Mouse (Mus musculus) thymus, postnatal 0 days (tissue): ENCODE measurements at regions not wholly inside any gene's neighbourhood (a gene's known extent, or its start where the extent isn't known, plus 50 kb on each side); places are given as distances from the start of the nearest gene placed in this dataset.

Source experiments
- DNase-seq: peaks from one replicate; pipeline ENCODE4 v3.0.0-alpha.2; 2015; ENCODE audit warnings: low spot score

DNA sequence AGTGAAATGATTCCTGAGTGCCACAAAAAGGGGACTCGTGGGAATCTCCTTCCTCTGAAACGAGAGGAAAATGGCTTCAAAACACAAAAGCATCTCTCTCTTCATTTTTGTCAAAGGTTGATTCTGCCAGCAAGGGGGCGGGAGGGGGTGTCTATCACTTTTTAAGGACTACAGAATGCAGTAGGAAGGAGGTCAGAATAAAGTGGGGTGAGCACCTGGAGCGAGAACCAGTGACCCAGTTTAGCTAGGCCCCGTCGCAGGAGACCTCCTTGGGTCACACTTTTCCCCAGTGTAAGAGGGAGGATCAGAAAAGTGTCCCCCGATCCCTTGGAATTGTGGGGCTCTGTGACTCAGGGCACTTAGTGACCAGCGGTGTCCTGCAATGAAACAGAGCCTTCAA, 133.1 kb downstream of the Tgfb2 start:
- DNase-seq, result no peak

DNA sequence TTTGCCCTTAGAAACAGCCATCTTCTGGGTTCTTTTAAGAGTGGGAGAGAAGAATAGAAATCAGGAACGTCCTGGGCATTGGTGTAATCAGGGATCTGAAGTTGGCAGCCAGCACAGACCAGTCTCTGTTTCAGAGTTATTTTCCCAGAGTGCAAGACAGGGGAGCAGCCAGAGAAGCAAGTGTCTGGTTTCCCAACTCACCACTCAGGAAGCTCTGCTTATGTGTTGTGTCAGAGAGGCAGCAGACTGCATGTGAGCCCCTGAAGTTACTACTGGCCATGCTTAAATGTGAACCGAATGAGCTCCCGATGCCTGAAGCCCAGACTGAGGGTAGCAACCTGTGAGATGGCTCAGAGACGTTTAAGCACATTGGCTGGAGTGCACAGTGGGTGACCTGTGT, 133.7 kb downstream of the Tgfb2 start:
- DNase-seq, result no peak

DNA sequence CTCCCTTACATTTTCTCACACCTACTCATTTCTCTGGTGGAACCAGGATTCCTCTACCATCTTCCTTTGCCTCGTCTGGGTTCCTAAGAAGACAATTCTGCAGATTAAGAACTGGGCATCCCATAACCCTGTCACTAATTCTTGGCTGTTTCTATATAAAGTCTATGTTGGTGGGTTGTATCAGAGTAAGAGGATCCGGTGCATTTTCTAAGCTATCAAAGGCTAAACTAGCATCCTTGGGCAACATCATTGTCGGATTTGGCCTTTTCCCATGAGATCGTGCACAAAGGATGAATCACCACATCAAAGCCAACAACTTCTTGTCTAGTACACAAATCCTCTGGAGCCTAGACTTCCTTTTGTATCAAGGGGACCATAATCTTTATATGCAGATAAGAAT, 137.3 kb downstream of the Tgfb2 start:
- no peak for DNase-seq

DNA sequence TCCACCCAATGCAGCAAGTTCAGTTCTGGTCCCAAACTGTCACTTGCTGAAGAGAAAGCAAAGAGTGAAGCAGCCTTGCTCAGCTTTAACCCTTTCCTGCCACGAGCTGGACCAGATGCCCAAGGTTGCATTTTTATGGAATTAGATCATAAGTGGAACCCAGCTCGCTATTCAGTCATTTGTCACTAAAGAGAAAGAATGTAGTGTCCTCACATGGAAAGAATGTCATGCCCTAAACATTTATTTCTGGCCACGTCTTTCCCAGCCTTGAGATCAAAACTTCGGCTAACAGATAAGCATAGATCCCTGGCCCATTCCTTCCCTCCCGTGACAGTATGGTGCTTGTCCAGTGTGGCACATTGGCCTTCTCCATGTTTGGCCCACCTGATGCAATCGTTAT, 137.7 kb downstream of the Tgfb2 start:
- DNase-seq, result no peak

DNA sequence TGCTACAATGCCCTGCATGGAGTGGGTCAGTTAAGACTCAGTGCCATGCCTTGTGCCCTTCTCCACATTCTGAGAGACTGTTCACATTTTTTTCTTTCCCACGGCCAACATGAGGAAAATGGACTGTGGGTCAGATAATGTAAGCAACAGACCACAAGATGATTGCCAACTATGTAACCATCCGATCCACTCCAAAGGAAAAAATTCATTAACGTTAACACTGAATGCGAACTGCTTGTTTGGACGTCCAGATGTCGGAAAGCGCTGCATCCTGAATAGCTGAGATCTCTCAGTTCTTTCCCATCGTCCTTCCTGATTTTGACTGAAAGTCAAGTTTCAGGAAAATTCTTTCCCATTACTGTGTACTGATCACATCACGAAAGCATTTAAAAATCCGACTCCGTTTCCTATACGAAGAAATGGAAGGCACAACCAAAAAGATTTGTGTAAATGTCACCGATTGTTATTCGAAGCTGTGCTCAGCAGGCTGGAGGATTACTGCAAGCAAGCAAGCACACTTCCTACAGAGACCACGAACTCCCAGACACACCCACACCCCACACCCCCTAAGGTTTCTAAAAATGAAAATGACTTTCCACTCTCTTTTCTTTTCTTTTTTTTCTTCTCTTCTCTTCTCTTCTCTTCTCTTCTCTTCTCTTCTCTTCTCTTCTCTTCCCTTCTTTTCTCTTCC, 138.5 kb downstream of the Tgfb2 start:
- no peak for DNase-seq

DNA sequence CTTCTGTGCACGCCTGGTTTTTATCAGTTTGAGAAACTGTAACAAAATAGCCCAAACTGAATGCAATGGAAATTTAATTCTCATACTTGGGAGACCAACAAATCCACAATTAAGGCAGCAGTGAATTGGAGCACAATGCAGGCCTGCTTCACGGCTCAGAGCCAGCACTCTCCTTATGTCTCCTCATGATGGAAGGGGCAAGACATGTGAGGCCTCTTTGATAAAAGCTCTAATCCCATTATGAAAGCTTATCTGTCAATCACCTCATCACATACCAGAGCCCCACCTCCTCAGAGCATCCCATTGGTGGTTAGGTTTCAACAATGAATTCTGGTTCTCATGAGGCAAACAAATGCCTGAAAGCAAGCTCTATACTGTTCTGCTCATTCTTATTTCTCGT, 143.8 kb downstream of the Tgfb2 start:
- DNase-seq, result no peak

DNA sequence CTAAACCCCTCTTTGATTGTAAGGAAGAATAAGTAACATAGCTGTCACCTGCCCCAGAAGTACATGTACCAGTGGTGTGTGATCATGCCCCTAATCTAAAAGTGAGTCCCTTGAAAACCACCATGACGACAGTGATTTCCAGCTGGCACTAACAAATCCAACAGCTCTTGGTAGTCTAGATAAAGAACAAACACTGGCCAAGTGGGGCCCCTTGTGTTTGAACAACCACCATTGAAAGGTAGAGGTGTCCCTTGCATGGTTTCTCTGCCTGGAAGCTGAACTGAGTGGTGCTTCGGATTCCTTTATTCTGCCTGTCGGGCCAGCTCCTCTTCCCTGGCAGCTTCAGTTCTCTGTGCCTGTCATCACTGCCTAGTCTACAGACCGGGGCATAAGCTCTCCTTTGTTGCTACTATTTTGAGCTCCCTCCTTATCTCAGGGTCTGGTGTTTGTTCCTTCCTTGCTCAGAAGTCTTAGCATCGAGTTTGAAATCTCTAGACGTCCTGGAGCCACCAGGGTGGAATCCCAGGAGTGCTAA, 150.3 kb downstream of the Tgfb2 start:
- no peak for DNase-seq

DNA sequence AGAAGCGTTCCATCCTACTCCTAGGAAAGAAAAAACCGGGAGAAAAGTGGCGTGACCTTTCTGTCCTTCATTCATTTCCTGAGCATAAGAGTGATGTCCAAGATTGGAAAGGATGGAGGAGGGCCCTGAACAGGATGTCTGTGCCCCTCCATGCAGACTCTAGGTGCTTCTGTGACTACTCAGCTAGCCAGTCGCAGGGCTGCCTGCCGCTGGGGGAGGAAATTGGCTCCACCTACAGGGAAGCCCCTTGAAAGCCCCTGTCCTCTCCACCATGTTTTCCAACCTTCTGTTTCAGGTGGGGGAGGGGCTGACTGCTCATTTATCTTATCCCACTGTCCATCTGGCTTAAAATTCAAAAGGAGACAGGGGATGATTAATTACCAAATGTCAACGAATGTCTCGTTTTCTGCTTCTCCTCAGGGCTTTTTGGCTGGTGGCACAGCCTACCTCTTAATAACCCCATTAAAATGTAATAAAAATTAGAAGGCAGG, 151.2 kb downstream of the Tgfb2 start:
- no peak for DNase-seq

DNA sequence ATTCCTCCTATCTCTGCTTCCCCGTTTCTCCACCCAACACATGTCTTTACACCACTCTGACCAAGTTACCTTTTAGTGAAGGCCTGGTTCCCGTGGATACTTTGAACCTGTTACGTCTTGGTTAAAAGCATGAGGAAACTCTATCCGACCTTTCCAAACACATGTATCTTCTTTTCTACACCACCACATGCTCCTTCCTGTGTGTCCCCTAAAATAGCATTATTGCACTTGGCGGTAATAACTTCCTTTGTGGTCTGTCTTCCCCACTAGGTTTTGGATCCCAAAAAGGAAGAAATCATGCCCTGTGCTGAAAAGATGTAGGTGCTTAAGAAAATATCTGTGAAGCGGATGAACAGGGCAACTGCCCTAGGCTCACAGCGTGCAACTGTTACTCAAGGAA, 153.1 kb downstream of the Tgfb2 start:
- no peak for DNase-seq

DNA sequence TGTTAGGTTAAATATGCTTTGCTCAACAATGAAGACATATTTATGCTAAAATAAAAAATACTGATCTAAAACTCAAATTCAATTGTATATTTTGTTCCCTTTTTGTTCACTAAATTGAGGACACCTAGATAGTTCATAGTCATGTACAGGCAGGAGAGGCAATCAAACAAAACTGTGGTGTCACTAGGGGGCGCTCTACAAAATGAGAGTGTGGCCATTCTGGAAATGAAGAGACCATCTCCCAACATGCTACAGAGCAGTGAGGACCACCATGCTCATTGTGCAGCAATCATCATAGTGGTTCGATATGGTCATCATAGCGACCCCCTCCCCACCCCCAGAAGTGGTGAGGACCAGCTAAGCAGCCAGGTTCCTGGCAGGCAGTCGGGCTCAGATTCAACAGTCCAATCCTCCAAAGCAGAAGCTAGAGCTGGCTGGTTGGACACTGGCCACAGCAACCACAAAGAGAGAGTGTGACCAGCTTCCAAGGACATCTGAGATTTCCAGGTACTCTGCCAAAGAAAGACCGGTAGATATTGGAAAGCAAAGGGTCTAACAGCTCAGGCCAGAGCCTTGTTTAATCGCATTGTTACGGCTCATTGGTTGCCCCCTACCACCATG, 155.4 kb downstream of the Tgfb2 start:
- DNase-seq, result no peak

DNA sequence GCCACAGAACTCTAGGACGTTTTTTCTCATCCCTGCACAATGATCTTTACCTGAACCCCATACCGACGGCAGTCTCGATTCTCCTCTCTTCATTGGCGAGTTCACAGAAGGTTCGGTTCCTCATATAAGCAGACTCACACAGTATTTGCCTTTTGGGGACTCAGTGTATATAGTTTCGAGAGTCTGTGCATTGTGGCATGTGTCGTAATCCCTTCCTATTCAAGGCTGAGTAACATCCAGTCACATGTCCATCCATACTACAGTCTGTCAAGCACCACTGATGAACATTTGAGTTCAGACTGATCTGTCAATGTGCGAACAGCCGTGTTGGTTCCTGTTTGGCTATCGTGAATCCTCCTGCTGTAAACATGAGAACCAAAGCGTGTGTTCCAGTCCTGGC, 156.6 kb downstream of the Tgfb2 start:
- no peak for DNase-seq

DNA sequence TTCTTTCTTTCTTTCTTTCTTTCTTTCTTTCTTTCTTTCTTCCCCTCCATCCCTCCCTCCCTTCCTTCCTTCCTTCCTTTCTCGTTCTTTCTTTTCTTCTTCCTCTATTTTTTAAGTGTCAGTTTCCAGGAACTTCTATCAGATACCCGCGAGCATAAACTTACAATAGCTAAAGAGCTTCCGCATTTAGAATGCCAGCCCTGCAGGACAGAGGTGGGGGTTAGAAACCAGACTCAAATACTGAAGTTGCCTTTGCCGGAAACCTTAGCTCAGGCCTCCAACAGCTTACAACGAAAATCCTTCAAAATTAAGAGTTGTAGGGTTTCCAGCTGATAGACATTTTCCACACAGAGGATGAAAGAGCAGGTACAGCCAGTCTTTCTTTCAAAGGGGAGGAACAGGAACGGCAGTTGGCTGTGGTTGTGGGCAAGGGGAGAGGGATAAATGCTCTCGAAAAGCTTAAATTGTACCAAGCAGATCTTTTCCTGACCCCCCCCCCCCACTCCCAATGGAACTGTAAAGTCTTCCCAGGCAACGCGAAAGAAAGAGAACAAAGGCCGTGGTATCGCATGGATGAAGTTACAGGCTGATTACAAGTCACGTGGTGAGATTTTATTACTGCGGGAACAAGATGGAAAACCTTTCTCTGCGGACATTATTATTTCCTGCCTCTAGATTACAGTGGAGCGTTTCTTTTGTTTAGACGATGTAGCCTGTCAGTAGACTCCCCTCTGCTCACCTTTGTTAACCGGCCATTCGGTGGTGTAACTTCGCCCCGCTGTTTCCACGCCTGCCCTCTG, 159.2 kb downstream of the Tgfb2 start:
- DNase-seq, result no peak

DNA sequence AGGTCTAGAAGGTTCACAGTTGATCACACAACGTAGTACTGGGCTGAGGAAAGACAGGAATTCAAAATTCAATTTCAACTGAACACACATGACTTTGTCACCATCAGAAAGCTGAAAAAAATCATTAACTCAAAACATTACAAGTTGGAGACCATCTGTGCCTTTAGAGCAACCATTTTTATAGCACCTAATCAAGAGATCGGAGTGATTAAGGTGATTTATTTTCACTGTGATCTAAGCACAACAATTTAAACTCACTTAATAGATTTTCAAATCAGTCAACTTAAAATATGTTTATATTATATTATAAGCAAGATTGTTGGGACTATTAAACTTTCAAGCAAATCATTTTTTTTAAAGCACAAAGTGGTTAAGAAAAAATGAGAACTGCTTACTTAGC, 165.7 kb downstream of the Tgfb2 start:
- DNase-seq, result no peak

DNA sequence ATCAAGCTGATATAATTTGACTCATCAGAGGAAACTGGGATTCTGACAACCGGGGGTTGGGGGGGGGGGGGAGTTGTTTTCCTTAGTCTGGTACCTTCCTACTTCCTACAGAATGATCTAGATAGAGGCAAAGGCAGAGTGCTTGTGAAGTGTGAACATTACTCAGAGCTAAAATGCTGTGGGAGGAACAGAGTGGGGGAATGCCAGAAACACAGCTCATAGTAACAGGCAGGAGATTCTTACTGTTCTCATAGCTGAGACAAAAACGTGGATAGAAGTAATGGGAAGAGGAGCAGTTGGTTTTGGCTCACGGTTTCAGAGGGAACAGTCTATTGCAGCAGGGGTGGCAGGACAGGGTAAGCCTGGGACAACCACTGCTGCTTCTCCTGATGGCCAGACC, 167.6 kb downstream of the Tgfb2 start:
- no peak for DNase-seq

DNA sequence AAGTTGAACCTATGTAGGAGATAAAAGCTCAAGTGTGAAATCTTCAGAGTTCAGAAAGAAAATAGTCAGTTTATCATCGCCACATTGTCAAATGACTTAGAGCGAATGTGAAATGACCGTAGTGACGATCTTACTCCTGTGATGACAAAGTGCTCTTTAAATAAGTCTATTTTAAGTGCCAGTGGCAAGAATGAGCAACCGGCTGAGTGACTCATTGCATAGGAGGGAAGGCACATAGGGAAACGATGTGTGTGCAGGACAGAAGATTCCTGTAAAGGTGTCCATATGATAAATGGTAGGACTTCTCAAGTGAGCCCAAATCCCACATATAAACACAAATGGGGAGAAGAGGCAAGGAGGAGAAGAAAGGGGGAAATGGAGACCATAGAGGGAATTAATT, 189.8 kb downstream of the Tgfb2 start:
- no peak for DNase-seq

DNA sequence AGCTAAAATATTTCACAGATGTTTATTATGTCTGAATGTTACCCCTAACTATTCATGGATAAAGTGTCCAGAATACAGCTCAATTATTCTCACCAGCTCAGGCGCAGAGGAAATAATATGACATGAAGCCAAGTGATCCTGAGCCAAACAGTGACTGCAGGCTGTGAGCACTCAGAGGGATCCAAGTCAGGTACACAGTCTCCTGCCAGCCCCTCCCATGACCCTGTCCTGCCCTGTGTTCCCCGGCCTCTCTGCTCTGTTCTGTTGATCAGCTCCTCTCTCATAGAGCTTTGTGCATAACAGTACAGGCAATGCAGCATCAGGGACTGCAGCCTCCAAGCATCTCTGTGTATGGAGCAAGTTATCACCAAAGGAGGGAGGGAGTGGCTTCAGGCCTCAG, 190.7 kb downstream of the Tgfb2 start:
- no peak for DNase-seq

DNA sequence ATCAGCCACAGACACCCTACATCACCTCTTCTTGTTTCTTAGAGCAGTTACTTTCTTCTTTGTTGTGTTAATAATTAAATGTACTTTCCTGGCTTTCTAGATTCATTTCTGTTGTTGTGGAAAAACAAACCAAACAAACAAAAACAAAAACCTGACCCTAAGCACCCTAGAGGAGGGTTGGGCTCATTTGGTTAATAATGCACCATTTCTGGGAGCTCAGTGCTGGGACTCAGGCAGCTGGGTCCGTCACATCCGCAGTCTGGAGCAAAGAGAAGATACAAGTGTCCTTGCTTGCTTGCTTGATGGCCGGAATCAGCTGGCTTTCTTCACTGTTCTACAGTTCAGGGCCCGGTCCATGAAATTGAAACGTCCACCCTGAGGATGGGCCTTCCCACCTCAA, 191.9 kb downstream of the Tgfb2 start:
- no peak for DNase-seq

DNA sequence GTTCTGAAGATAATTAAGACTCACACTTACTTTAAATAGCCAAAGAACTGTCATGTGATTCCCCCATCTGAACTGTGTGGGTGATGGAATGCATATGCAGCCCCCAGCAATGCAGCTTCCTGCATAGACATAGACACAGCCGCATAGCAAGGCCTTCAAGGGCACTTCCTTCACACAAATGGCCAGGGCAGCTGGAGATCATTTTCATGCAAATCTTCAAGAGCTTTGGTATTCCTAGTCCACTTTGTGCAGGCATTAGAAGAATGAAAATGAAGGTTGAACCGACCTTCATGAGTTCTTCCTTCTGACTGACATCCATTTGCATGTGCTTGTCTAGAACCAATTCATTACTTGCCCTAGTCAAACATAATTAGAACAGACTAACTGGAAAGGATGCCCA, 195.3 kb downstream of the Tgfb2 start:
- no peak for DNase-seq

DNA sequence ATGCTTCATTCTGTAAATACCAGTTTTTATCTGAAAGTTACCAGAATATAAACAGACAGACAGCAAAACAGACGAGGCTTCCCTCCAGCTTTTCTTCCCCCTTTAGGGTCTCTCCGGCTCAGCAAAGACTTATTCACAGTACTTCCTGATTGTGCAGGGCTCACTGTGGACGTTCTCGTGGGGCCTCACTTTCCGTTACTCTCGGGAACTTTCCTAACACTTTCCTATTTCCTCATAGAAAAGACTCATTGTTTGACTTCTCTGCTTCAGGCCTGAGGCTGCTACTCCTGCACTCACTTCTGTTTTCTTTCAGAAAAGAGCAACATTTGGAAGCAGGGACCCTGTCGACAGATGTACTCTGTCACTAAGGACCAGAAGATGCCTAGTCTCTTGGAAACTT, 197.4 kb downstream of the Tgfb2 start:
- no peak for DNase-seq

DNA sequence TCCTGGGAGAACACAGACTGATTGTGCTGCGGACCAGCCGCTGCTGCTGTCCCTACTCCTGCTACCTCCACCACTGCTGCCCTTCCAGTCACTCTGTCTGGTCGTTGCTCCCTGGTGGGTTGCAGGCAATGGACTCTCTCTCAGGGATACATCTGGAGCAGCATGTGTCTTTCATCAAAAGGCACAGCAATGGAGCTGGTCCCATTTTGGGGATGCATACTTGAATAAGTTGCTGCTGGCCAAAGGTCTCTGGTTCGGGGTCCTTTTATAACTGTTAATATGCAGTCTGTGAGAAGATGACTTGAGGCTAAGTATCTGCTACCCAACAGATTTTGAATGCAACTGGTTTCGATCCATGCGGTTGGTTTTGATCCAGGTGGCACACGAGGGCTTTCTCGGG, 197.8 kb downstream of the Tgfb2 start:
- no peak for DNase-seq

DNA sequence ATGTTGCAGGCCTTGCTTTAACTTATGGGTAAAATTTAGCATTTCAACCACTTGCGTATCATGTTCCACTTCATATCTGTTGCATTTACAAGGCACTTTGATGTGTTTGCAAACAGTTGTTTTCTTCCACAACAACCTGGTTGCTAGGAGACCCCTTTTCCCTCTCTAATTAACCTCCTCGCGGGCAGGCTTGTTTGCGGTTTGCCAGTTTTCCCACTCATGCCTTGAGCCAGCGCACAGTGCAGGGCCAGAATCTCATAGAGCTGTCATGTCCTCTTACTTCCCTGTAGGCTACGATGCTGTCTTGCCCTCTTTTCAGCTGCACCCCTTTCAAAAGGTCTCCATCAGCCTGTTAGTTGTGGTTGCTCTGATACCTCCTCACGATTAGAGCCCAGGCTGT, 199.3 kb downstream of the Tgfb2 start:
- DNase-seq, result no peak

DNA sequence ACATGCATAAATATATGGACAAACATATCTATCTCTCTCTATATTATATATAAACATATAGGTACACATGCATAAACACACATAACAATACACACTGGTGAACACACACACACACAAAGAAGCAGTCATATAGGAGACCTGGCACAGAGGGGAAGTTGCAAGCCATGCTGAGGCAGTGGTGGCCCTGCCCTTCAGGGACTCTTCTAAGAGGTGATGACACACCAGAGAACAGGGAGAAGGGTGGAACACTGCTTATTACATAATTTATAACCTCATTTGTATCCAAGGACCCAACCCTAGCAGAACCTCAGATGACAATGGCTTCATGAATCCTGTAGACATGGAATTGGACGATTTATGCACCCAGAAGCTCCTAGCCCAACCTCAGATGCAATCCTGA, 199.9 kb downstream of the Tgfb2 start:
- no peak for DNase-seq
